Mouse (Mus musculus) MEL (cell line): Measurements from ENCODE around the gene Maml3.

Source experiments
- CTCF ChIP-seq, 3 experiments: IDR thresholded peaks in 2 of 3; conservative IDR thresholded peaks in 1 of 3; 2 replicates each; pipeline ENCODE4 v1.5.1; 2011 to 2012; ENCODE audit warnings: low read length in 3 of 3, low read depth in 2 of 3, mild to moderate bottlenecking in 2 of 3, improper control_type of control experiment in 1 of 3, inconsistent platforms in 1 of 3, mixed read lengths in 1 of 3, moderate library complexity in 1 of 3; ENCODE audit not compliant: control insufficient read depth in 1 of 3, insufficient read depth in 1 of 3, poor library complexity in 1 of 3, severe bottlenecking in 1 of 3
- EP300 ChIP-seq, 2 experiments: IDR thresholded peaks; 2 replicates each; pipeline ENCODE4 v1.6.1; 2011; ENCODE audit warnings: improper control_type of control experiment in 2 of 2, low read length in 2 of 2, low read depth in 1 of 2, mild to moderate bottlenecking in 1 of 2
- HCFC1 ChIP-seq: IDR thresholded peaks from 2 replicates; pipeline ENCODE4 v1.6.1; 2012; ENCODE audit warnings: low read depth, mild to moderate bottlenecking, inconsistent platforms, low read length, improper control_type of control experiment, moderate library complexity
- MAZ ChIP-seq: IDR thresholded peaks from 2 replicates; pipeline ENCODE4 v1.6.1; 2012; ENCODE audit warnings: low read depth, mild to moderate bottlenecking, inconsistent platforms, low read length, improper control_type of control experiment
- NRF1 ChIP-seq: IDR thresholded peaks from 2 replicates; pipeline ENCODE4 v1.6.1; 2014; ENCODE audit warnings: low read depth, mild to moderate bottlenecking, inconsistent platforms, low read length, improper control_type of control experiment, moderate library complexity; ENCODE audit not compliant: poor library complexity, insufficient read depth, severe bottlenecking
- TCF12 ChIP-seq: IDR thresholded peaks from 2 replicates; pipeline ENCODE4 v1.6.1; 2014; ENCODE audit warnings: low read depth, mild to moderate bottlenecking, inconsistent platforms, low read length, improper control_type of control experiment, moderate library complexity

GRCm38 (mm10) chr3:52044651-52045050 is 60.2 kb downstream of the Maml3 start:
- TF ChIP-seq EP300 (IDR thresholded peaks at IDR 0.05; ENCODE audit: low read depth in 1 of 2, low read length in 2 of 2), result no peak
- TF ChIP-seq CTCF (IDR thresholded peaks at IDR 0.05 in 2 of 3, conservative IDR thresholded peaks at IDR 0.05 in 1 of 3; ENCODE audit: control insufficient read depth in 1 of 3, insufficient read depth in 1 of 3, low read depth in 2 of 3, low read length in 3 of 3, poor library complexity in 1 of 3, severe bottlenecking in 1 of 3), result no peak
- no peak for TF ChIP-seq HCFC1
- TF ChIP-seq NRF1, result no peak
- TF ChIP-seq MAZ, result no peak
- TF ChIP-seq TCF12, result no peak
